Mouse (Mus musculus): Measurements from ENCODE around the gene Adgrd1. TPM values are rescaled to one million over a fixed set of nuclear protein-coding genes. Genes with fewer than 3 reads are reported as not detected.

Gene Adgrd1
- polyA plus RNA-seq, 1 experiment from 2014 or later: 0.24 TPM

DNA sequence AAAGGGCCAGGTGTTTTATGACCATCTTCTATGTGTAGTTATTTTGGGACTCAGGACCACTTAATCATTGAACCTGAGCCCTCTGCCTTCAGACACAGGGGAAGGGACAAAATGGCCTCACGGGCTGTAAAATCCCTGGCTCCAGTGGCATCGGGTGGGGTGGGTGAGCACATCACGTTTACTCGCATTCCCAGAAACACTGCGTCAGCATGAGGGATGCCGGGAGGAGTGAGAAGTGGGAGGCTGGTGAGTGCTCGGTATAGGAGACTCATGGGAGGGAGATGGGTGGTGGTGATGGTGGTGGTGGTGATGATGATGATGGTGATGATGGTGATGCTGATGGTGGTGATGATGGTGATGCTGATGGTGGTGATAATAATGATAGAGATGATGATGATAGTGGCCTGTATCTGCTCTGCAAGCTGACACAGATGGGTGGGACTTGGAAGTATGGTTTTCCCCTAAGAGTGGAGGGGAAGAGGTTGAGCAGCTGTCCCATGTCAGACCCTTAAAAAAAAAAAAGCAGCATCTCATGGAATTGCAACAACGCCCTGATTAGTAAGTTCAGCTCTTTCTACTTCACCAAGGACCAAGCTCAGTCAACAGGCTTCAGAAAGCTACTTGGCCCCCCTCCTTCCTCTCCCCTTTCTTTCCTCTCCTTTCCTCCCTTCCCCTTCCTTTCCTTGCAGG, 29.9 kb upstream of the Adgrd1 start:
- Histone ChIP-seq H3K27me3 (peaks cover 9% of the 10 kb centered on the region; the same call in 1 of the 2 replicates), H3K9ac (no peak overlapping the region), H3K9me3 (no peaks in the 10 kb centered on the region), H3K4me3 (no peak overlapping the region), H3K36me3 (no peaks in the 10 kb centered on the region), H3K4me2 (replicated peaks) (no peak overlapping the region), H3K27ac (no peak overlapping the region), H3K4me1 (peaks cover 7% of the 10 kb centered on the region)
- no peak for ATAC-seq (ENCODE audit: low FRiP score, low read depth)
- WGBS: 80% methylated on average over 8 of the region's 8 CpGs

DNA sequence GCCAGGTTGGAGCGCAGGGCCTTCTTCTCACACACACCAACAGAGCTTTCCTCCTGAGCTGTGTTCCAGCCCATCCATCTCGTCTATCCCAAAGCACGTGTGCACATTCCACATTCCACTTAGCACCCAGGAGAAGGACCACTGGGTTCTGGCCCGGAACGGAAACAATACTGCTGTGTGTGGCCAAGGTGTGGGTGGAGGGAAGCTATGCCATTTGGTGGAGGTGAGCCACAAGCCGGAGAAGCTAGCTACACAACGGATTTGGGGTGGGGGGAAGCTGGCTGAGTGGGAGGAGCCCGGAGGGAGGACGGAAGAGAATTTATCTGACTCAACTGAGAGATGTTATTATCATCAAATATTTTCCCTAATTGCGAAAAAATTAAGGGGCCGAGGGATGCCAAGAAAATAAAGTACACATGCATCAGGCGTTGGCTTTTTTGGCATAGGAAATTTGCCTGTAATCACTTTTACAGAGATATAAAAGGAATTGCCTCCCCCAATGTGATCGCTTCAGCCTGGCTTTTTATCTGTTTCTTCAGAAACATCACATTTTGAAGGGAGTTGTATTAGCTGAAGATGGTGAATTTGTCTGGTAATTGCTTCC, 29.2 kb upstream of the Adgrd1 start:
- H3K4me3 ChIP-seq: no peak overlapping the region
- peaks cover 7% of the 10 kb centered on the region; the same call in 1 of the 2 replicates for H3K27me3 ChIP-seq
- no peak overlapping the region for H3K9ac ChIP-seq
- H3K4me2 ChIP-seq (replicated peaks): no peak overlapping the region
- no peak for ATAC-seq (ENCODE audit: low FRiP score, low read depth)
- peaks cover 12% of the 10 kb centered on the region for H3K4me1 ChIP-seq
- 68% methylated on average over 13 of the region's 13 CpGs for WGBS
- H3K36me3 ChIP-seq: no peaks in the 10 kb centered on the region
- no peaks in the 10 kb centered on the region for H3K9me3 ChIP-seq
- H3K27ac ChIP-seq: no peak overlapping the region

DNA sequence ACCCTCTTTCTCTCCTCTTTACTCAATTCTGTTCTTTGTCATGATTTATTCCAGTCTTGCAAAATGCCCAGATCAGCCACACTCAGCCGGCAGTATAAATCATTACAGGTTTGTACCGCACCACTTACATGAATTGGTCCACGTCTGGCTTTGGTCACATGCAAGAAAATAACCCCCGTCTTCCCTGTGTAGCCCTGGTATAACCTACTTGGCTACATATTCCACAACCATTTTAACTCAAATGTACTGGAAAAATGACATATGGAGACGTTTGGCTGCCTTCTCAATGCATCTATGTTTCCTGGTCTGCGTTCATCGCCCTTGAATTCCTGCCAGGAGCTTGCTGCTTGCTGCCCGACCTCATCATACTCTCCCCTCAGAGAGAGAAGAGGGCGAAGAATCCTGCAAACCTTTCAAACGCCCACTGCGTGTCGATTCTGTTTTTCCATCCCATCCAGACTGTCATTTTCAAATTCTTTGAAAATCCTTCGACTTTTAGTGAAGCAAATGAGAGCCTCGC, 24.7 kb upstream of the Adgrd1 start:
- 66% methylated on average over 14 of the region's 14 CpGs for WGBS
- Histone ChIP-seq H3K4me2 (replicated peaks) (no peak overlapping the region), H3K9me3 (no peaks in the 10 kb centered on the region), H3K4me3 (no peak overlapping the region), H3K9ac (no peak overlapping the region), H3K27me3 (no peaks in the 10 kb centered on the region), H3K4me1 (0 out of 2 replicates have a peak, but pooled peaks cover 8% of the 10 kb centered on the region), H3K36me3 (no peaks in the 10 kb centered on the region), H3K27ac (no peak overlapping the region)
- no peak for ATAC-seq (ENCODE audit: low FRiP score, low read depth)

DNA sequence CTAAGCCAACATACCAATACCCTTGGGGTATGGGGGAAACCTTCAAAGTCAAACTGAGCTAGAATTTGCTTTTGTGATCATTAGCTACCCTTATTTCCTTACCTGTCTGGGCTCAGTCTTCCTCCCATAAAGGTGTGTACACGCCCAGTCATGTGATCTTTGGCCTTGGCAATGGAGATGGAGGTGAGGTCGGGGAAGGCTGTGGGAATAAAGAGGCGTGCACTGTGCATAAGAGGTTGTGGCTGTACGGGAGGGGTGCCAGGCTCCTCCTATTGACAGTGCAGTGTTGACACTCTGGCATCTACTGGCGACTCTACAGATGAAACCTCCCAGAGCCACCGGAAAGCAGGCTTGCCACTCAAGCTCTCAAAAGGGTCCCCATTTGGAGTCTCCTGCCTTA, 23.1 kb upstream of the Adgrd1 start:
- Histone ChIP-seq H3K9me3 (no peaks in the 10 kb centered on the region), H3K9ac (no peak overlapping the region), H3K4me2 (replicated peaks) (no peak overlapping the region), H3K27me3 (no peaks in the 10 kb centered on the region), H3K4me1 (0 out of 2 replicates have a peak, but pooled peaks cover 5% of the 10 kb centered on the region), H3K36me3 (no peaks in the 10 kb centered on the region), H3K4me3 (no peak overlapping the region), H3K27ac (no peak overlapping the region)
- WGBS: 82% methylated on average over 6 of the region's 6 CpGs
- ATAC-seq (ENCODE audit: low FRiP score, low read depth): no peak

DNA sequence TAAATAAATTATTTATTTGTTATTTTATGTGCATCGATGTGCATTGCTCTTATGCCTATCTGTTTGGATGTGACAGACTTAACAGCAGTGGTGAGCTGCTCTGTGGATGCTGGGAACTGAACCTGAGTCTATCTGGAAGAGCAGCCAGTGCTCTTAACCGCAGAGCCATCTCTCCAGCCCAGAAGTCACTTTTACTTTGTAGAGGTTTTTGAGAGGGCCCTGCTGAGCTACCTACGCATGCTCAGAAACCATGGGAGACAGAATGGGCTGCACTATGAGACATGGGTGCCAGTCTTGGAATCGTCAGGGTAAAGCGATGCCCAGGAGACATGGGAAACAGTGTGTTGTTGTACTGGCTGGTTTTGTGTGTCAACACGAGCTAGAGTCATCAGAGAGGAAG, 20.5 kb upstream of the Adgrd1 start:
- no peaks in the 10 kb centered on the region for H3K9me3 ChIP-seq
- H3K4me3 ChIP-seq: no peak overlapping the region
- 83% methylated on average over 6 of the region's 6 CpGs for WGBS
- 0 out of 2 replicates have a peak, but pooled peaks cover 5% of the 10 kb centered on the region for H3K4me1 ChIP-seq
- no peak for ATAC-seq (ENCODE audit: low FRiP score, low read depth)
- no peak overlapping the region for H3K27ac ChIP-seq
- no peaks in the 10 kb centered on the region for H3K27me3 ChIP-seq
- no peaks in the 10 kb centered on the region for H3K36me3 ChIP-seq
- H3K9ac ChIP-seq: no peak overlapping the region
- H3K4me2 ChIP-seq (replicated peaks): no peak overlapping the region

DNA sequence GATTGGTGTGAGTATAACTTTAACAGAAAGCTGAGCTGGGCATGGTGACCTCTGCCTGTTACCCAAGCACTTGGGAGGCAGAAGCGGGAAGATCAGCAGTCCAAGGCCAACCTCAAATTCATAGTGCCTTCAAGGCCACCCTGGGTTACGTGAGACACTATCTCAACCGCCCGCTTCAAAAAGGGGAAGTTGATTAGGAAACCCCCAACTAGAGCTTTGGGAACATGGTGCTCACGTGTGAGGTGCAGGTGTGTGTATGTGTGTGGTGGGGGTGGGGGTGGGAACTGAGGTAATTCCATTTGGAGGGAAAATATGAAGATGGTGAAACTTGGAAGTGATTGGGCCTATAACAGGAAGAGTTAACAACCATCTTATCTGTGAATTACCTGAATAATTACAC, 19.3 kb upstream of the Adgrd1 start:
- 87% methylated on average over 5 of the region's 5 CpGs for WGBS
- Histone ChIP-seq H3K4me3 (no peak overlapping the region), H3K27me3 (no peaks in the 10 kb centered on the region), H3K36me3 (no peaks in the 10 kb centered on the region), H3K4me1 (0 out of 2 replicates have a peak, but pooled peaks cover under 1% of the 10 kb centered on the region), H3K9ac (no peak overlapping the region), H3K9me3 (no peaks in the 10 kb centered on the region), H3K27ac (no peak overlapping the region), H3K4me2 (replicated peaks) (no peak overlapping the region)
- no peak for ATAC-seq (ENCODE audit: low FRiP score, low read depth)

DNA sequence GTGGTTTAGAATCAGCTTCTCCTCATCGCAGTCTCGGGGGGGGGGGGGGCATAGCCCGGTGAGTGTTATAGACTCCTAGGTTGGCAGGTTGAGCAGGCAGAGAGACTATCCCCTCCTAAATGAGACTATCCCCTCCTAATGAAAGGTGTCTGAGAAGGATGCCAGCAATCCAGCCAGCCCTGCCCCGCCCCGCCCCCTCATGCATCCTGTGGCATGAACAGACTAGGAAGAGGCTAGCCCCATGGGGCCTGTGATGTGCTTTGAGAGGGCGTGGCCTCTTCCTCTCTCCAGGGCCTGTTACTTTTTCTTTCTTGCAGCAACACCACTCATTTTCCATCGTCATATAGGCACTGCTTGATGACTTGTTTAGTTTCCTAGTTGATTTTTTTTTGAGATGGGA, 15.0 kb upstream of the Adgrd1 start:
- Histone ChIP-seq H3K4me2 (replicated peaks) (no peak overlapping the region), H3K4me1 (no peaks in the 10 kb centered on the region), H3K36me3 (no peaks in the 10 kb centered on the region), H3K4me3 (no peak overlapping the region), H3K27ac (no peak overlapping the region), H3K9ac (no peak overlapping the region), H3K27me3 (no peaks in the 10 kb centered on the region), H3K9me3 (no peaks in the 10 kb centered on the region)
- no peak for ATAC-seq (ENCODE audit: low FRiP score, low read depth)
- 80% methylated on average over 7 of the region's 7 CpGs for WGBS

DNA sequence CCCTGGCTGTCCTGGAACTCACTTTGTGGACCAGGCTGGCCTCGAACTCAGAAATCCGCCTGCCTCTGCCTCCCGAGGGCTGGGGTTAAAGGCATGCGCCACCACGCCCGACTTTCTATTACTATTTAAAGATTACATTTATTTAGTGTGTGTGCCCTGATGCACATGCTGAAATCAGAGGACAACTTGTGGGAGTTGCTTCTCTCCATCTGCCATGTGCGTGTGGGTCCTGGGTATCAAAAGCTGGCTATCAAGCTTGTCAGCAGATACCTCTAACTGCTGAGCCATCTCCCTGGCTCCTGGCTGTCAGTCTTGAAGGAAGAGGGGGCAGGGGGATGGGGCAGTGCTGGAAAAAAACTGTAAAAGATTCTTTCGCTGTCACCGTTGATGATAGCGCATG, 11.4 kb upstream of the Adgrd1 start:
- Histone ChIP-seq H3K4me3 (no peak overlapping the region), H3K4me1 (no peaks in the 10 kb centered on the region), H3K9ac (no peak overlapping the region), H3K4me2 (replicated peaks) (no peak overlapping the region), H3K27ac (no peak overlapping the region), H3K27me3 (no peaks in the 10 kb centered on the region), H3K36me3 (no peaks in the 10 kb centered on the region), H3K9me3 (no peaks in the 10 kb centered on the region)
- 92% methylated on average over 10 of the region's 10 CpGs for WGBS
- ATAC-seq (ENCODE audit: low FRiP score, low read depth): no peak

DNA sequence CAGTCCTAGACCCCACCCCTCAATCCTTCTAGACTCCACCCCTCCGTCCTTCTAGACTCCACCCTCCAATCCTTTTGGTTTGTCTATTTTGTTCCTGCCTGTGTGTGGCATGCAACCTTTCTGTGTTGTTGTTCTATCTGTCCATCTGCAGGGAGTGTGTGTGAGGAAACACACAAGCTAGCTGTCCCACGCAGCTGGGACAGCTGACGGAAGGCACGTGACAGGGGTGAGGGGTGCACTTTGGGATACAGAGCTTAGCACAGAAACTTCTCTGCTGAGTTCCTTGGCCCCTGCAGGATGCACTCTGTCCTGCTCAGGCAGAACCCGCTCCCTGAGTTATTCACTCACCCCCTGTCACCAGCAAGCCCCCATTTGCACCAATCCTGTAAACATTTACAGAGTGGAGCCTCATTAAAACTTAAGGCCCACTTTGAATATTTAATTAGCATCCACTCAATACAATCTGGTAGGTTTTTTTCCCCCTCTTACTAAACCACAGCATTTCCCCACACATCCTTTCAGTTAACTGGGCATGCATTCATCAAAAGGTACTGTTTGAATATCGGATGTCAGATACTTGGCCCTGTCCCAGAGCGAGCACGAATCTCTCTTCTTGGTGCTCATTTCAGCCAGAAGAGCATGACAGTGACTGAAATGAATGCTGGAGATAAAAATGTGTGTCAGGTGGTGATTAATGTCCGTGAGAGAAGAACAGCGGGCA, 4.0 kb upstream of the Adgrd1 start:
- H3K27me3 ChIP-seq: peaks cover 3% of the 10 kb centered on the region; the same call in 1 of the 2 replicates
- 68% methylated on average over 10 of the region's 10 CpGs for whole genome bisulfite sequencing
- no peak overlapping the region for H3K4me3 ChIP-seq
- no peak for ATAC-seq (ENCODE audit: low FRiP score, low read depth)
- no peaks in the 10 kb centered on the region for H3K9me3 ChIP-seq
- 0 out of 2 replicates have a peak, but pooled peaks cover 3% of the 10 kb centered on the region for H3K4me1 ChIP-seq
- H3K36me3 ChIP-seq: no peaks in the 10 kb centered on the region
- H3K4me2 ChIP-seq (replicated peaks): no peak overlapping the region
- no peak overlapping the region for H3K27ac ChIP-seq
- no peak overlapping the region for H3K9ac ChIP-seq

DNA sequence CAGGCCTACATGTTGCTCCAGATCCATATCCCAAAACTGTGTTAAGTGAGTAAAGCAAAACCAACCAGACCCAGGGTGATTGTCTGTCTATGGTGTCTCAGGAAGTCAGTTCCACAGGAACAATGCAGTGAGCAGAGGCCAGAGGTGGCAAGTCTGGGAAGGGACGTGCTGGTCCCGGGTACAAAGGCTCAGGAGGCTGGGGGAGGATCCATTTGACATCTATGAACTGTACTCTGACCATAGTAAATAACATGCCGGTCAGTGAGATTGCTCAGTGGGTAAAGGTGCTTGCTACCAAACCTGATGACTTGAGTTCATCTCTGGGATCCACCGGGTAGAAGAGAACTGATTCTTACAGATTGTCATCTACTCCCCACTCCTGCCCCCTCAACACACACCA, 3.4 kb upstream of the Adgrd1 start:
- Histone ChIP-seq H3K36me3 (no peaks in the 10 kb centered on the region), H3K4me3 (no peak overlapping the region), H3K9ac (no peak overlapping the region), H3K4me1 (0 out of 2 replicates have a peak, but pooled peaks cover 3% of the 10 kb centered on the region), H3K27ac (no peak overlapping the region), H3K9me3 (no peaks in the 10 kb centered on the region), H3K27me3 (peaks cover 3% of the 10 kb centered on the region; the same call in 1 of the 2 replicates), H3K4me2 (replicated peaks) (no peak overlapping the region)
- ATAC-seq (ENCODE audit: low FRiP score, low read depth): no peak
- 80% methylated on average over 4 of the region's 4 CpGs for whole genome bisulfite sequencing

DNA sequence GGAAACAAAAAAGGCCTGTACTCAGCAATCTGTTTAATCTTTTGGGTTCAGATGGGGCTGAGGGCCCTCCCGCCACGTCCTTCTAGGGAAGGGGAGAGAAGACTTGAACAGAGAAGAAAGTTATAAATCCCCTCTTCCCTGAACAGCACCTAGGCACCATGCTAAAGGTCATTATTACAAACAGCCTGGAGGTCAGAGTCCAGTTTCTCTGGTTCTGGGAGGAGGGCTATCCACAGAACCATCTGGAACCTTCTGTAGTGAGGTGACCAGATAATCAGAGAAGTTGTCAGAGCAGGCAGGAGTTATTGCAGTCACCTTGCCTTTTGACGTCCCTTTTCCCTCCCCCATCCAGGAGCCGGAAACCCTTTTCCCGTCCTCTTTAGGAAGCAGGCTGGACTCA, 2.3 kb upstream of the Adgrd1 start:
- 43% methylated on average over 5 of the region's 5 CpGs for WGBS
- no peak overlapping the region for H3K4me2 ChIP-seq (replicated peaks)
- no peaks in the 10 kb centered on the region for H3K9me3 ChIP-seq
- no peak overlapping the region for H3K9ac ChIP-seq
- no peaks in the 10 kb centered on the region for H3K36me3 ChIP-seq
- ATAC-seq (ENCODE audit: low FRiP score, low read depth): no peak
- H3K4me3 ChIP-seq: no peak overlapping the region
- 0 out of 2 replicates have a peak, but pooled peaks cover 3% of the 10 kb centered on the region for H3K4me1 ChIP-seq
- H3K27ac ChIP-seq: no peak overlapping the region
- H3K27me3 ChIP-seq: peaks cover 3% of the 10 kb centered on the region; the same call in 1 of the 2 replicates

DNA sequence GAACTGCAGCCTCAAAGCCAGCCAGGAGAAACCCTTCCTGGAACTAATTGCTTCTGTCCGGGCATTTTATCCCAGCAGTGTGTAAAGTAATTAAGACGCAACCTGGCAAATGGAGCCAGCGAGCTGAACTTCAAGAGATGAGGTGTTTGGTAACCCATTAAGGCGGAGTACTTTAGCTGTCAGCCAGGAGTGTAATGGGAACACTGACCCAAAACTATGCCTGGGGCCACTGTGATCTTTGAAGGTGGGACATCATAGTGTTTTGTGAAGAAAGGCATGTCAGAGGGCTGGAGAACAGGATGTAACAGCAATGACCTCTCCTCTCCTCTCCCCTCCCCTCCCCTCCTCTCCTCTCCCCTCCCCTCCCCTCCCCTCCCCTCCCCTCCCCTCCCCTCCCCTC, 7.5 kb downstream of the Adgrd1 start:
- ATAC-seq (ENCODE audit: low FRiP score, low read depth): no peak
- Histone ChIP-seq H3K4me3 (no peak overlapping the region), H3K4me2 (replicated peaks) (no peak overlapping the region), H3K36me3 (no peaks in the 10 kb centered on the region), H3K9ac (no peak overlapping the region), H3K9me3 (no peaks in the 10 kb centered on the region), H3K27me3 (0 out of 2 replicates have a peak, but pooled peaks cover 2% of the 10 kb centered on the region), H3K27ac (no peak overlapping the region), H3K4me1 (no peaks in the 10 kb centered on the region)
- 5% methylated on average over 4 of the region's 4 CpGs for WGBS
